Mouse (Mus musculus) limb, embryonic 14.5 days (tissue): ENCODE measurements around the gene Cbx7. TPM values are rescaled to one million over a fixed set of nuclear protein-coding genes. Genes with fewer than 3 reads are reported as not detected.

Source experiments
- ATAC-seq: fragments of 200-750 bp; cut with Nextera tagmentation; 2 replicates; pipeline ENCODE4 v1.8.0; 2017; ENCODE audit warnings: low read depth, moderate number of reproducible peaks, moderate TSS enrichment; ENCODE audit not compliant: low FRiP score
- DNase-seq: peaks from one replicate; pipeline ENCODE4 v3.0.0-alpha.2; 2015; ENCODE audit warnings: low spot score
- H3K27ac ChIP-seq: fragments of 300-500 bp; sonication (generic); replicated peaks from 2 replicates; pipeline ENCODE4 v1.5.1; 2014; ENCODE audit warnings: low read depth, mild to moderate bottlenecking, low read length, moderate library complexity, mixed read lengths
- H3K27me3 ChIP-seq: fragments of 300-500 bp; sonication (generic); 2 replicates; pipeline ENCODE4 v1.6.1; 2014; ENCODE audit warnings: low read length, mixed read lengths; ENCODE audit not compliant: control insufficient read depth, insufficient read depth
- H3K36me3 ChIP-seq: fragments of 300-500 bp; sonication (generic); 2 replicates; pipeline ENCODE4 v1.6.1; 2014; ENCODE audit warnings: mild to moderate bottlenecking, low read length, moderate library complexity, mixed read lengths; ENCODE audit not compliant: control insufficient read depth, insufficient read depth
- H3K4me1 ChIP-seq: fragments of 300-500 bp; sonication (generic); 2 replicates; pipeline ENCODE4 v1.6.1; 2014; ENCODE audit warnings: antibody characterized with exemption, low read length, mixed read lengths; ENCODE audit not compliant: control insufficient read depth, insufficient read depth
- H3K4me2 ChIP-seq: fragments of 300-500 bp; sonication (generic); replicated peaks from 2 replicates; pipeline ENCODE4 v1.6.1; 2014; ENCODE audit warnings: low read depth, mild to moderate bottlenecking, low read length, moderate library complexity; ENCODE audit not compliant: severe bottlenecking
- H3K4me3 ChIP-seq: fragments of 300-500 bp; sonication (generic); replicated peaks from 2 replicates; pipeline ENCODE4 v1.5.1; 2014; ENCODE audit warnings: low read length
- H3K9ac ChIP-seq: fragments of 300-500 bp; sonication (generic); 2 replicates; pipeline ENCODE4 v1.6.1; 2014; ENCODE audit warnings: mild to moderate bottlenecking, low read depth, low read length, moderate library complexity; ENCODE audit not compliant: severe bottlenecking
- H3K9me3 ChIP-seq: fragments of 300-500 bp; sonication (generic); 2 replicates; pipeline ENCODE4 v1.6.1; 2016; ENCODE audit warnings: low read length; ENCODE audit not compliant: control insufficient read depth
- POLR2A ChIP-seq: fragments of 200-500 bp; IDR thresholded peaks from 2 replicates; pipeline ENCODE4 v1.8.0; 2012; ENCODE audit warnings: inconsistent platforms, mild to moderate bottlenecking, moderate library complexity, borderline replicate concordance; ENCODE audit not compliant: insufficient read depth, insufficient read length; ENCODE audit errors: extremely low read depth
- WGBS: fragments of 180-500 bp; shearing (Covaris S2); extraction: QIAGEN DNeasy Blood & Tissue Kit; methylation state at CpG from one replicate; pipeline ENCODE4 v1.1.7; 2014; 5-methylcytosine and 5-hydroxymethylcytosine counted together
- polyA plus RNA-seq, 2 experiments: library from polyadenylated mRNA; depleted of rRNA in 1 of 2; stranded (reverse) in 1 of 2; unstranded in 1 of 2; fragments of >200 nt; fragmentation: Nextera tagmentation in 1 of 2; extraction: Ambion mirVana in 1 of 2; gene quantifications; 2 replicates each; pipeline versions ENCODE4 v1.2.1 to v1.2.3; 2012 to 2014

Gene Cbx7
- polyA plus RNA-seq, 2 experiments: 2.1 to 8.5 TPM

- Histone ChIP-seq H3K27ac (no peak overlapping the region), H3K27me3 (no peaks in the 10 kb centered on the region; the same call in 1 of the 2 replicates), H3K36me3 (no peaks in the 10 kb centered on the region), H3K9ac (no peak overlapping the region), H3K4me2 (no peak overlapping the region), H3K4me3 (no peak overlapping the region), H3K4me1 (no peaks in the 10 kb centered on the region), H3K9me3 (no peaks in the 10 kb centered on the region)
- TF ChIP-seq POLR2A: no peak
- DNase-seq: no peak
- WGBS: 84% methylated on average over 4 of the region's 4 CpGs
- ATAC-seq: no peak
Observed at GRCm38 (mm10) chr15:79894343-79894742, 76.6 kb downstream of the Cbx7 start.

DNA sequence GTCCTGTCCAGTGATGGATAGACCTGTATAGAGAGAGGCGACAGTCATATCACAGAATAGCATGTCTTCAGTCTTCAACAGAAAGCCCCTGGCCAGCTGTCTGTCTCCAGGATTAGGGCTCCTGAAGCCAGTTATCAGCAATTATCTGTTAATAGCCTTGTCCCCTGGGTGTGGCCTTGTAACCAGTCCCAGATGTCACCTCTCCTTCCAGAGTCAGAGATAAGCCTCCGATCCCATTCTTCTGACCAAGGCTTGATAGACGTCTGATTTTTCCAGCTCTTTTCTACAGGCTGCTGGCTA lies 77.1 kb downstream of the Cbx7 start:
- no peak for DNase-seq
- H3K9me3 ChIP-seq: no peaks in the 10 kb centered on the region
- no peak overlapping the region for H3K9ac ChIP-seq
- ATAC-seq: no peak
- H3K36me3 ChIP-seq: no peaks in the 10 kb centered on the region
- no peaks in the 10 kb centered on the region; the same call in 1 of the 2 replicates for H3K27me3 ChIP-seq
- 42% methylated on average over 3 of the region's 3 CpGs for WGBS
- no peaks in the 10 kb centered on the region for H3K4me1 ChIP-seq
- H3K4me3 ChIP-seq: no peak overlapping the region
- TF ChIP-seq POLR2A: no peak
- no peak overlapping the region for H3K4me2 ChIP-seq
- H3K27ac ChIP-seq: no peak overlapping the region

GRCm38 (mm10) chr15:79892995-79893823 lies 77.7 kb downstream of the Cbx7 start:
- no peak overlapping the region for H3K27ac ChIP-seq
- DNase-seq: no peak
- peak overlapping the region; percentile 54; the same call in 1 of the 2 replicates for H3K4me2 ChIP-seq
- no peaks in the 10 kb centered on the region for H3K36me3 ChIP-seq
- H3K9ac ChIP-seq: no peak overlapping the region
- TF ChIP-seq POLR2A: no peak
- no peak for ATAC-seq
- WGBS: 69% methylated on average over 15 of the region's 15 CpGs
- no peaks in the 10 kb centered on the region; the same call in 1 of the 2 replicates for H3K27me3 ChIP-seq
- no peaks in the 10 kb centered on the region for H3K9me3 ChIP-seq
- H3K4me1 ChIP-seq: no peaks in the 10 kb centered on the region
- H3K4me3 ChIP-seq: peak overlapping the region; percentile 42

DNA sequence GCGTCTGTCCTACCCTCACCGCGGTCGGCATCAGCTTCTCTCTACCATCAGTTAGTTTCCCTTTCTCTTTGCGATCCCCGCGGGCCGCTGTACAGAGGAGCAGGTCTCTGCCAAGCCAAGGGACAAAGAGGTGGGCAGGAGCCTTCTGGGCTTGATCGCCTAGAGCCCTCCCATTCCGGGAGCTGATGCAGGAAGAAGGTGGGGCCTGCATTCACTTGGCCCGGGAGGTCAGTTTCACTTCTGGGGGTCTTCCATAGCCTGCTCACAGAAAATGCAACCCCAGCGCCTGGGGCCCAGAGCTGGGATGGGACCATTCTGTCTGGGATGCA lies 78.7 kb downstream of the Cbx7 start:
- H3K27ac ChIP-seq: no peak overlapping the region
- H3K27me3 ChIP-seq: no peaks in the 10 kb centered on the region; the same call in 1 of the 2 replicates
- no peaks in the 10 kb centered on the region for H3K36me3 ChIP-seq
- no peaks in the 10 kb centered on the region for H3K4me1 ChIP-seq
- peak overlapping the region; percentile 54 for H3K4me2 ChIP-seq
- no peak for TF ChIP-seq POLR2A
- H3K9ac ChIP-seq: peak overlapping the region; percentile 53
- peak; percentile 53; the same call in 1 of the 2 replicates for ATAC-seq
- DNase-seq: peak; percentile 32
- no peaks in the 10 kb centered on the region for H3K9me3 ChIP-seq
- under 1% methylated on average over 12 of the region's 12 CpGs for WGBS
- H3K4me3 ChIP-seq: peak overlapping the region; percentile 42

DNA sequence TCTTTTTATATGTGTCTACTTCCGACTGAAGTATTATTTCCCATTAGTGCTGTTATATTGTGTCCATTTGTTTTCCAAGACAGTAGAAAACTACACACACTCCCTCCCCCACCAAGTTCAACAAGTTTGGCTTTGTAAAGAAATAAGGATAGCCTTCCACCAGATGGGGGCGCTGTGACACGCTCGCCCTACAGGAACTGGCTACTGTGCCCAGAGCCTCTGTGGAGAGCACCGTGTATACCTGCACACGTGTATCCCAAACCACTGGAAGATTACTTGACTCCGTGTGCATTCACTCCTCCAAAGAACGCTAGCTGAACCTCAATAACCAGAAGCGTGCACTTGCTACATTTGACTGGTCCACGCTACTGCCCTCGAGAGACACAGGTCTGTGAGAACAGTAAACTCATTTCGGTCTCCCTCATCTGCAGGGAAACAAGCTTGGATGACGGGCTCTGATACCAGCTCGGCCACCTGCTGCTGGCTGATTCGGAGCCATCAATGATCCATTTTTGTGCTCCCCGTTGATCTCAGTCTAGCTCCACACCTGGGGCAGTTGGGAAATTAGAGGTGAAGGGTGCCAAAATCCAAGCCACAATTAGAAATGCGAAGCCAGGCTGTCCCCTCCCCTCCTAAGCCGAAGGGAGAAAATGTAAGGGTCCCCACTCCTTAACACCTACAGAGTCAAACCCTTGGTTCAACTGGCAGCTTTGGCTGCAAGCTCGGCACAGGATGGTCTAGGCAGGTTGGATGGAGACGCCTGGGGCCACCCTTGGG lies 79.3 kb downstream of the Cbx7 start, which contains the start of gene Apobec3:
TSS of gene Apobec3 (plus strand) at position 224 of the 777 bp plus-strand sequence.
- DNase-seq: peak; percentile 54
- H3K4me1 ChIP-seq: no peaks in the 10 kb centered on the region
- 3% methylated on average over 20 of the region's 20 CpGs for WGBS
- no peaks in the 10 kb centered on the region; the same call in 1 of the 2 replicates for H3K27me3 ChIP-seq
- H3K36me3 ChIP-seq: no peaks in the 10 kb centered on the region
- H3K9me3 ChIP-seq: no peaks in the 10 kb centered on the region
- peak within 1 kb of the TSS; percentile 42 for H3K4me3 ChIP-seq
- peak; percentile 6; the same call in 1 of the 2 replicates for ATAC-seq
- peak within 1 kb of the TSS; percentile 54 for H3K4me2 ChIP-seq
- peak within 1 kb of the TSS; percentile 53 for H3K9ac ChIP-seq
- TF ChIP-seq POLR2A: 0 out of 2 replicates have a peak, but pooled peaks have one; percentile 24
- H3K27ac ChIP-seq: no peak within 1 kb of the TSS
